27 mouse cellular contexts compared by ENCODE assay signal in the genomic region with DNA sequence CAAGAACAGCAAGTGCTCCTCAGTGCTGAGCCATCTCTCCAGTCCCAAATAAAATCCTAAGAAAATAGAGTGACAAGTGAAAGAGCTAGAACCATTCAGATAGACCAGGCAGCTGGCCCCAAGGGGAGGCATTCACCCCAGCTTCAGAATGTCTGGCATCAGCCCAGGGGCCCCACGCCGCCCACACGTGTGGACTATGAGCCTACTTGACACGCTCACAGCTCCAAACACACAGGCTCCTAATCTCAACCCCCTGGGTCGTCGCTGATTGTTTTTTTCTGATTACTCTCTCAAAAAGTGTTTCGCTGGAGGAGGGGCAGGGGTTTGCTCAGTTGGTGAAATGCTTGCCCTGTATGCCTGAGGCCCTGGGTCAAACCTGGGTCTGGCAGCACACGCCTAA.
"Had no signal": no experiment of that assay in that cellular context is flagged by ENCODE, and none has a peak within 500 bp of the region (broad histone marks: within the 10 kb centered on the region; RNA-seq: fewer than 3 reads in every experiment).

No protein-coding gene starts in this region.

- H3K4me3 ChIP-seq: gastrocnemius, adult 2 months; hindbrain, embryonic 10.5 days; hindbrain, embryonic 12.5 days; intestine, embryonic 15.5 days; kidney, embryonic 15.5 days; limb, embryonic 13.5 days; limb, embryonic 15.5 days; liver, embryonic 12.5 days had no signal

- H3K9me3 ChIP-seq: hindbrain, embryonic 10.5 days; hindbrain, embryonic 12.5 days; intestine, embryonic 15.5 days; kidney, embryonic 15.5 days; limb, embryonic 13.5 days; limb, embryonic 15.5 days; liver, embryonic 12.5 days had no signal

- H3K4me2 ChIP-seq: hindbrain, embryonic 12.5 days; hindbrain, embryonic 14.5 days; intestine, embryonic 15.5 days; kidney, embryonic 15.5 days; limb, embryonic 13.5 days; limb, embryonic 15.5 days; liver, embryonic 12.5 days had no signal

- H3K9ac ChIP-seq: hindbrain, embryonic 12.5 days; hindbrain, embryonic 14.5 days; intestine, embryonic 15.5 days; kidney, embryonic 15.5 days; limb, embryonic 13.5 days; limb, embryonic 15.5 days; liver, embryonic 12.5 days; liver, embryonic 14.5 days had no signal

- ATAC-seq: hindbrain, embryonic 16.5 days; inflammation-experienced regulatory T-cells, adult 6 months; intestine, embryonic 15.5 days; intestine, postnatal 0 days; liver, embryonic 12.5 days had no signal

- H3K27me3 ChIP-seq: hindbrain, embryonic 12.5 days; intestine, embryonic 15.5 days; kidney, embryonic 15.5 days; limb, embryonic 13.5 days; limb, embryonic 15.5 days; liver, embryonic 12.5 days had no signal

- DNase-seq: gastrocnemius, adult 2 months; gastrocnemius, postnatal 10 days; gastrocnemius, postnatal 25 days; heart, adult 18-20 months; heart, postnatal 14 days; heart, postnatal 4 days; kidney, adult 18-20 months; kidney, adult 9 months; kidney, postnatal 14 days; kidney, postnatal 36 days; layer of hippocampus, adult 9-11 months; layer of hippocampus, postnatal 36 days; left cerebral cortex, postnatal 4 days; lung, adult 18-20 months had no signal

- H3K27ac ChIP-seq: gastrocnemius, adult 2 months; hindbrain, embryonic 10.5 days; hindbrain, embryonic 12.5 days; hindbrain, embryonic 14.5 days; intestine, embryonic 15.5 days; kidney, embryonic 15.5 days; kidney, postnatal 0 days; limb, embryonic 13.5 days; limb, embryonic 15.5 days; liver, embryonic 14.5 days had no signal

- H3K36me3 ChIP-seq: hindbrain, embryonic 10.5 days; hindbrain, embryonic 12.5 days; intestine, embryonic 15.5 days had no signal
